Mouse (Mus musculus) G1E (cell line): ENCODE measurements at regions not wholly inside any gene's neighbourhood (a gene's known extent, or its start where the extent isn't known, plus 50 kb on each side); places are given as distances from the start of the nearest gene placed in this dataset.

Experiments used
- CTCF ChIP-seq: IDR thresholded peaks from 2 replicates; pipeline ENCODE4 v1.5.1; 2012; ENCODE audit warnings: low read depth, low read length, inconsistent platforms, mixed read lengths
- GATA1 ChIP-seq: IDR thresholded peaks from 2 replicates; pipeline ENCODE4 v1.6.1; 2012; ENCODE audit warnings: borderline replicate concordance, low read length, inconsistent platforms, mixed read lengths
- GATA2 ChIP-seq: IDR thresholded peaks from 2 replicates; pipeline ENCODE4 v1.6.1; 2012; ENCODE audit warnings: low read depth, low read length, inconsistent platforms, borderline replicate concordance
- POLR2AphosphoS5 ChIP-seq: IDR thresholded peaks from 2 replicates; pipeline ENCODE4 v1.6.1; 2012; ENCODE audit warnings: low read depth, low read length, inconsistent platforms; ENCODE audit not compliant: insufficient replicate concordance
- TAL1 ChIP-seq: conservative IDR thresholded peaks from 2 replicates; pipeline ENCODE4 v1.6.1; 2012; ENCODE audit warnings: low read depth, low read length, inconsistent platforms, mixed read lengths

DNA sequence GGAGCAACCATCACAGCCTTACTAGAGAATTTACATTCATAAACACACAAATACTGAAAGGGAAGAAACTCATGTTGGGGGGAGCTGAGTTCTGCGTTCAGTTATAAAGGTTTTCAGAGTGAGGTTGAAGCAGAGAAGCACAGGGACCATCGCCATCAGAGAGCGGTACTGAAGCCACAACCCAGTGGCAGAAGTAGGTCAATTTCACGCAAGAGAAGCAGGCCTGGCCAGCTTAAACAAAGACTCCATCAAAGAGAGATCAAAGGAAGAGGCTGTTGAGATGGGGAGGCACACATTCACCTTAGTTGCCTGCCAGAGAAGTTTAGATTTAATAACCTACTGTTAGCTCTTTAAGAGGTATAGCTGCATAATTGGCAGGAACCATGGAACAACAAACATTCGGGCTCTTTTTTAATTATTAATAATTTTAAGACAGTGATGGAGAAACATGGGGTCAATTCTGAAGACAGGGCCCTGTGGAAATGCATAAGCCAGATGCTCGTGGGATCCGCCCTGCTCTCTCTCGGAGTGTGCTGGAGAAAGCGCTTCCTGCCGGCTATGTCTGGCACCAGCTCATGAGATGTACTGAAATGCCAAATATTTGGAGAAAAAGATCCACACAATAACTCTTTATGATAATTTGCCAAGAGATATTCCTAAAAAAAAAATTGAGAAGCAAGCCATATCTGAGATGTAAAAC lies 119.8 kb upstream of the Creb1 start:
- TF ChIP-seq CTCF (no peak), POLR2AphosphoS5 (no peak), TAL1 (no peak), GATA1 (no peak), GATA2 (no peak)
